Mouse (Mus musculus) CH12.LX (cell line): ENCODE results near the gene Tigd3. TPM values are rescaled to one million over a fixed set of nuclear protein-coding genes. Genes with fewer than 3 reads are reported as not detected.

ENCODE experiments used
- DNase-seq: peaks from one replicate; pipeline ENCODE4 v3.0.0-alpha.2; 2013; ENCODE audit errors: extremely low read depth
- H3K27ac ChIP-seq: 2 replicates; pipeline ENCODE4 v1.5.1; 2012; ENCODE audit warnings: low read depth, mild to moderate bottlenecking, control low read depth, moderate library complexity; ENCODE audit not compliant: insufficient read depth
- H3K27me3 ChIP-seq: replicated peaks from 2 replicates; pipeline ENCODE3; 2012; ENCODE audit warnings: inconsistent platforms
- H3K36me3 ChIP-seq, 2 experiments: replicated peaks in 1 of 2; 2 replicates each; pipeline versions ENCODE3 to v1.6.1; 2012; ENCODE audit warnings: inconsistent platforms in 1 of 2, low read length in 1 of 2, mild to moderate bottlenecking in 1 of 2, mixed read lengths in 1 of 2, moderate library complexity in 1 of 2; ENCODE audit not compliant: control insufficient read depth in 1 of 2, insufficient read depth in 1 of 2
- H3K4me1 ChIP-seq, 2 experiments: 2 replicates each; pipeline ENCODE4 v1.6.1; 2012; ENCODE audit warnings: inconsistent platforms in 1 of 2, moderate library complexity in 1 of 2; ENCODE audit not compliant: insufficient read depth in 2 of 2, control insufficient read depth in 1 of 2
- H3K4me2 ChIP-seq: 2 replicates; pipeline ENCODE4 v1.6.1; 2012; ENCODE audit warnings: low read depth, mild to moderate bottlenecking, control low read depth; ENCODE audit not compliant: poor library complexity, insufficient read depth, severe bottlenecking
- H3K4me3 ChIP-seq, 3 experiments: fragments of 150-350 bp in 1 of 3; sonication (generic) in 1 of 3; replicated peaks in 1 of 3; 2 replicates each; pipeline versions ENCODE3 to v1.5.1; 2011 to 2012; ENCODE audit warnings: low read depth in 2 of 3, low read length in 2 of 3, mild to moderate bottlenecking in 2 of 3, moderate library complexity in 2 of 3, control low read depth in 1 of 3, improper control_type of control experiment in 1 of 3, inconsistent platforms in 1 of 3, mixed read lengths in 1 of 3; ENCODE audit not compliant: poor library complexity in 1 of 3
- H3K79me2 ChIP-seq: replicated peaks from 2 replicates; pipeline ENCODE4 v1.6.1; 2012; ENCODE audit warnings: mild to moderate bottlenecking, moderate library complexity; ENCODE audit not compliant: control insufficient read depth, poor library complexity, insufficient read depth, severe bottlenecking; ENCODE audit errors: extremely low read depth
- H3K9ac ChIP-seq: 2 replicates; pipeline ENCODE4 v1.6.1; 2012; ENCODE audit warnings: low read depth, mild to moderate bottlenecking, control low read depth, moderate library complexity; ENCODE audit not compliant: insufficient read depth
- H3K9me3 ChIP-seq: replicated peaks from 2 replicates; pipeline ENCODE3; 2012; ENCODE audit warnings: low read length, inconsistent platforms, mixed read lengths
- CHD2 ChIP-seq: IDR thresholded peaks from 2 replicates; pipeline ENCODE4 v1.6.1; 2011; ENCODE audit warnings: low read length, improper control_type of control experiment
- E2F4 ChIP-seq: IDR thresholded peaks from 2 replicates; pipeline ENCODE4 v1.6.1; 2011; ENCODE audit warnings: low read depth, low read length, improper control_type of control experiment; ENCODE audit not compliant: insufficient replicate concordance
- ETS1 ChIP-seq: conservative IDR thresholded peaks from 2 replicates; pipeline ENCODE4 v1.6.1; 2012; ENCODE audit warnings: low read depth, mild to moderate bottlenecking, inconsistent platforms, low read length, improper control_type of control experiment, moderate library complexity
- JUND ChIP-seq: conservative IDR thresholded peaks from 2 replicates; pipeline ENCODE4 v1.6.1; 2011; ENCODE audit warnings: low read depth, low read length, improper control_type of control experiment
- MAX ChIP-seq: IDR thresholded peaks from 2 replicates; pipeline ENCODE4 v1.6.1; 2011; ENCODE audit warnings: low read length, improper control_type of control experiment
- MAZ ChIP-seq: IDR thresholded peaks from 2 replicates; pipeline ENCODE4 v1.6.1; 2012; ENCODE audit warnings: low read depth, mild to moderate bottlenecking, inconsistent platforms, low read length, improper control_type of control experiment, moderate library complexity
- MXI1 ChIP-seq: IDR thresholded peaks from 2 replicates; pipeline ENCODE4 v1.6.1; 2011; ENCODE audit warnings: mild to moderate bottlenecking, low read depth, low read length, improper control_type of control experiment
- MYC ChIP-seq: IDR thresholded peaks from 2 replicates; pipeline ENCODE4 v1.6.1; 2011; ENCODE audit warnings: low read depth, mild to moderate bottlenecking, improper control_type of control experiment, low read length
- NELFE ChIP-seq: IDR thresholded peaks from 2 replicates; pipeline ENCODE4 v1.6.1; 2011; ENCODE audit warnings: low read depth, low read length, improper control_type of control experiment
- POLR2A ChIP-seq: IDR thresholded peaks from 2 replicates; pipeline ENCODE4 v1.6.1; 2011; ENCODE audit warnings: low read depth, mild to moderate bottlenecking, improper control_type of control experiment, low read length
- SMC3 ChIP-seq: IDR thresholded peaks from 2 replicates; pipeline ENCODE4 v1.6.1; 2011; ENCODE audit warnings: low read depth, low read length, improper control_type of control experiment
- USF1 ChIP-seq: IDR thresholded peaks from 2 replicates; pipeline ENCODE4 v1.6.1; 2014; ENCODE audit warnings: low read depth, mild to moderate bottlenecking, inconsistent platforms, low read length, improper control_type of control experiment
- dilution Hi-C: fragments of 300-500 bp; cut with MboI; formaldehyde crosslinking; loops from 2 replicates; pipeline ENCODE4 v1.14.3; 2020; ENCODE audit warnings: low sequenced_read_pairs; ENCODE audit not compliant: extremely low pct_unique_long_range_greater_than_20kb, extremely low pct_ligation_motif_present
- in situ Hi-C: fragments of 300-500 bp; cut with MboI; formaldehyde crosslinking; loops from 3 replicates; pipeline ENCODE4 v1.14.3; 2019; ENCODE audit warnings: low sequenced_read_pairs, low pct_ligation_motif_present, low pct_unique_long_range_greater_than_20kb, mixed read lengths
- polyA plus RNA-seq: library from polyadenylated mRNA; unstranded; fragments of >175 nt; gene quantifications from 2 replicates; pipeline ENCODE4 v1.2.1, GENCODE M21; 2012; ENCODE audit warnings: low read depth; ENCODE audit not compliant: insufficient read length
- total RNA-seq, 2 experiments: library from RNA; depleted of rRNA; stranded (reverse); fragments of 300-350 nt in 1 of 2; fragments of >200 nt in 1 of 2; gene quantifications; 2 replicates each; pipeline ENCODE4 v1.2.3; 2012 to 2014

Gene Tigd3
- total and polyA plus RNA-seq, 3 experiments = 0.67 to 1.6 (median 1.4) TPM

DNA sequence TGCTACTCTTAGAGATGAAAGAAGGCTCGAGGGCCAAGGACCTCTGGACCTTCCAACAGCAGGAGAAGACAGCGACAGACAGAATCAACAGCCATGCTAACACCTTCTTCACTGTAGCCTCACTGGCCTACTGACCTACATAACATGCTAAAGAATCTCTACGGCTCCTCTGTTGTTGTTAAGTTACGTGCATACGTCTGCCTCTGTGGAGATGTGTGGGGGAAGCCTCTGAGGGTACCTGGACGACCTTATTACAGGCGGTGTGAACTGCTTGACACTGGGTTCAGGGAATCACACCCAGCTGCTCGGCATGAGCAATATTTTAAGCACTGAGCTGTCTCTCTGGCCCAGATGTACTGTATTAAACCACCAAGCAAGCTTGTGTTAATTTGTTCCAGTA lies 33.6 kb upstream of the Tigd3 start (continued):
- no peak for TF ChIP-seq MXI1
- TF ChIP-seq, all 38 proteins: peak for 0

DNA sequence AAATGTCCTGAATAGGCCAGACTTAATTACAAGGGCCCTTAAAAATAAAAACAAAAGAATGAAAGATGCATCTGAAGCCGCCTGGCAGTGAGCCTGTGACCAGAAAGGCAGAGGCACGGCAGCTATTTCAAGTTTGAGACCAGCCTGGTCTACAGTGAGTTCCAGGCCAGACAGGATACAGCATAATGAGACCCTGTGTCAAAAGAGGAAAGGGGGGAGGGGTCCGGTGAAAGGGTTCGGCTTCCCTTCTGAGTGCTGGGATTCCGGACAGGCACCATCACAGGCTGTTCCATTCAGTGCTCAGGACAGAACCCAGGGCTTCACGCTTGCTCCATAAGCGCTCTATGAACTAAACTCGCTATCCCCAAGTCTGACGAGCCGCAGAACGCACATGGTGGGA lies 33.1 kb upstream of the Tigd3 start:
- dilution Hi-C loops (no loop called here), in situ Hi-C loops (no loop called here)
- H3K4me1 ChIP-seq = peaks cover 19 to 54% of the 10 kb centered on the region in 2 experiments

DNA sequence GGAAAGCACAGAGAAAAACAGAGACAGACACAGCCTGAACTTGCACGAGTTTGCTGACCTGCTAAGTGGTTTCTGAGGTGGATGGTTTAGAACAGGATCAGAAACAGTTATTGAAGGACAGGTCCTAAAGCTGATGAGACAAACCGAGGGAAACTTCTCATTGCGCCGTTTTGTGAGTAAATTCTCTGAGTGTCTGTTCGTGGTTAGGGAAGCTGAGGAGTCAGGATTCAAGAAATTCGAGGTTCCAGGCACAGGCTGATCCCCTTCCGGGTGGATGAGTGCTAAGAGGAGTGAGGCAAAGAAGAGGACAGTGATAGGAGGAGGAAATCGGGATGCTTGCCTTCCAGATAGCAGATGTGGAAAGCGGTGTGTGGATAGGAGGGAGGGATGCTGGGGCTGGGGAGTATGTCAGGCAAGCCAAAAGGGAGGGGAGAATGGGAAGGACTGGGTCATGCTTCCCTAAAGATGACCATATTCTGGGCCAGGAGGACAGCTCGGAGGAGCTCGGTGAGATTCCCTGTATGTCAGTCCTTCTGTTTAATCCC lies 31.4 kb upstream of the Tigd3 start:
- in situ Hi-C loops = no loop called here
- Histone ChIP-seq H3K27ac (no peak overlapping the region), H3K4me3 (peak overlapping the region in 1 of 3 experiments; percentile 20), H3K79me2 (no peaks in the 10 kb centered on the region), H3K4me2 (peak overlapping the region; percentile 72), H3K9ac (no peak overlapping the region), H3K36me3 (no peaks in the 10 kb centered on the region)
- no peak for TF ChIP-seq JUND
- TF ChIP-seq MAZ = no peak
- TF ChIP-seq ETS1 = no peak
- no peak for TF ChIP-seq USF1
- TF ChIP-seq, all 38 proteins: peak for 0
- Histone ChIP-seq H3K9me3 (no peaks in the 10 kb centered on the region), H3K4me1 (peaks cover 16 to 40% of the 10 kb centered on the region in 2 experiments), H3K27me3 (peaks cover 7% of the 10 kb centered on the region)
- DNase-seq = no peak
- dilution Hi-C loops = no loop called here

More for the DNA sequence above, 33.1 kb upstream of the Tigd3 start:
- Histone ChIP-seq H3K9ac (no peak overlapping the region), H3K27ac (no peak overlapping the region), H3K36me3 (no peaks in the 10 kb centered on the region), H3K4me2 (no peak overlapping the region), H3K79me2 (no peaks in the 10 kb centered on the region), H3K9me3 (no peaks in the 10 kb centered on the region), H3K4me3 (no peak overlapping the region)
- DNase-seq = no peak
- TF ChIP-seq CHD2 (no peak), MYC (no peak), MAX (no peak), SMC3 (no peak), E2F4 (no peak)
- TF ChIP-seq, all 38 proteins: peak for 0
- peaks cover 7% of the 10 kb centered on the region for H3K27me3 ChIP-seq

DNA sequence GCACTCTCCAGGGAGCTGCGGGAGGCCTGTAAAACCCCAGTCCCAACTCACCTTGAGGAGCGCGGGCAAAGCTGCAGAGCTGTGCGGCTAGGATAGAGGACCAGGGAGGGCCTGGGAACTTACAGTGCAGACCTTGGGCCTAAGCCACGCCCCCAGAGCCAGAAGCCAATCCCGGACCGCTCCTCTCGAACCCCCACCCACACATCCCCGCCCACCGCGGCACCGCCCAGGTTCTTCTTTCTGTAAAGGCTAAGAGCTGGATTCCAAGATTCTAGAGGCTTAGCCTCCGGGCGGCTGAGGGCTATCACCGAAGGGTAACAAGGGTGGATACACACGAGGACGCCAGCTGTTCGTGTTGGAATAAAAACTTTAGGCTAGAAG lies 30.8 kb upstream of the Tigd3 start, which contains the start of gene Cdc42ep2:
Cdc42ep2 (minus strand) TSS at position 104 of the 381 bp plus-strand sequence.
- H3K36me3 ChIP-seq = no peaks in the 10 kb centered on the region
- in situ Hi-C loops = loop anchor here (5.0 kb wide), 2 partner anchors 38 to 93 kb away; partner anchors contain the start of genes Capn1 and Pola2
- H3K79me2 ChIP-seq = no peaks in the 10 kb centered on the region
- dilution Hi-C loops = no loop called here
- H3K27ac ChIP-seq = no peak within 1 kb of the TSS
- peak within 1 kb of the TSS; percentile 16 for H3K9ac ChIP-seq
- TF ChIP-seq NELFE (no peak), POLR2A (peak; percentile 19; the same call in 1 of the 2 replicates)
- TF ChIP-seq, all 38 proteins: peak for 1
- Histone ChIP-seq H3K4me2 (peak within 1 kb of the TSS; percentile 72), H3K9me3 (no peaks in the 10 kb centered on the region), H3K4me1 (peaks cover 10 to 33% of the 10 kb centered on the region in 2 experiments), H3K27me3 (peaks cover 7% of the 10 kb centered on the region), H3K4me3 (peak within 1 kb of the TSS; percentile 46 to 54 (median 48))
- DNase-seq = peak; percentile 96
